Mouse (Mus musculus) kidney, postnatal 0 days (tissue): ENCODE data around the gene C9orf72. TPM values are rescaled to one million over a fixed set of nuclear protein-coding genes. Genes with fewer than 3 reads are reported as not detected.
"Not testable (repeated sequence)": the region's sequence is repeated elsewhere in the genome, so short reads cannot be mapped to it uniquely, and the experiment has no call there.

Experiments used
- ATAC-seq: fragments of 200-750 bp; cut with Nextera tagmentation; replicated peaks from 2 replicates; pipeline ENCODE4 v1.8.0; 2017; ENCODE audit warnings: low read depth, moderate number of reproducible peaks, moderate TSS enrichment, moderate library complexity; ENCODE audit not compliant: low FRiP score
- DNase-seq: peaks from one replicate; pipeline ENCODE4 v3.0.0-alpha.2; 2016; ENCODE audit warnings: low spot score
- H3K27ac ChIP-seq: fragments of 300-500 bp; sonication (generic); 2 replicates; pipeline ENCODE4 v1.5.1; 2014; ENCODE audit warnings: mild to moderate bottlenecking
- H3K27me3 ChIP-seq: fragments of 300-500 bp; sonication (generic); 2 replicates; pipeline ENCODE4 v1.6.1; 2014; ENCODE audit warnings: low read length, mixed read lengths; ENCODE audit not compliant: insufficient read depth
- H3K36me3 ChIP-seq: fragments of 300-500 bp; sonication (generic); 2 replicates; pipeline ENCODE4 v1.6.1; 2014; ENCODE audit warnings: low read length, mixed read lengths; ENCODE audit not compliant: insufficient read depth
- H3K4me1 ChIP-seq: fragments of 300-500 bp; sonication (generic); replicated peaks from 2 replicates; pipeline ENCODE4 v1.6.1; 2014; ENCODE audit warnings: antibody characterized with exemption, low read length, mixed read lengths; ENCODE audit not compliant: insufficient read depth
- H3K4me2 ChIP-seq: fragments of 300-500 bp; sonication (generic); 2 replicates; pipeline ENCODE4 v1.6.1; 2014; ENCODE audit warnings: mild to moderate bottlenecking, low read length, moderate library complexity, mixed read lengths
- H3K4me3 ChIP-seq: fragments of 300-500 bp; sonication (generic); replicated peaks from 2 replicates; pipeline ENCODE4 v1.5.1; 2014; ENCODE audit warnings: low read depth, low read length
- H3K9ac ChIP-seq: fragments of 300-500 bp; sonication (generic); 2 replicates; pipeline ENCODE4 v1.6.1; 2014; ENCODE audit warnings: low read depth, low read length
- H3K9me3 ChIP-seq: fragments of 300-500 bp; sonication (generic); replicated peaks from 2 replicates; pipeline ENCODE4 v1.6.1; 2016; ENCODE audit warnings: low read length, inconsistent platforms, mixed read lengths
- CTCF ChIP-seq: IDR thresholded peaks from 2 replicates; pipeline ENCODE4 v1.5.1; 2016; ENCODE audit warnings: antibody characterized with exemption, low read depth, mild to moderate bottlenecking, moderate library complexity
- WGBS: fragments of 180-500 bp; shearing (Covaris S2); extraction: QIAGEN DNeasy Blood & Tissue Kit; methylation state at CpG from one replicate; pipeline ENCODE4 v1.1.7; 2014; 5-methylcytosine and 5-hydroxymethylcytosine counted together
- polyA plus RNA-seq: library from polyadenylated mRNA; unstranded; fragments of >200 nt; fragmentation: Nextera tagmentation; extraction: Ambion mirVana; gene quantifications from 2 replicates; pipeline ENCODE4 v1.2.1, GENCODE M21; 2015

C9orf72 gene
- 9.5 and 10.1 TPM in 2 replicates for polyA plus RNA-seq

DNA sequence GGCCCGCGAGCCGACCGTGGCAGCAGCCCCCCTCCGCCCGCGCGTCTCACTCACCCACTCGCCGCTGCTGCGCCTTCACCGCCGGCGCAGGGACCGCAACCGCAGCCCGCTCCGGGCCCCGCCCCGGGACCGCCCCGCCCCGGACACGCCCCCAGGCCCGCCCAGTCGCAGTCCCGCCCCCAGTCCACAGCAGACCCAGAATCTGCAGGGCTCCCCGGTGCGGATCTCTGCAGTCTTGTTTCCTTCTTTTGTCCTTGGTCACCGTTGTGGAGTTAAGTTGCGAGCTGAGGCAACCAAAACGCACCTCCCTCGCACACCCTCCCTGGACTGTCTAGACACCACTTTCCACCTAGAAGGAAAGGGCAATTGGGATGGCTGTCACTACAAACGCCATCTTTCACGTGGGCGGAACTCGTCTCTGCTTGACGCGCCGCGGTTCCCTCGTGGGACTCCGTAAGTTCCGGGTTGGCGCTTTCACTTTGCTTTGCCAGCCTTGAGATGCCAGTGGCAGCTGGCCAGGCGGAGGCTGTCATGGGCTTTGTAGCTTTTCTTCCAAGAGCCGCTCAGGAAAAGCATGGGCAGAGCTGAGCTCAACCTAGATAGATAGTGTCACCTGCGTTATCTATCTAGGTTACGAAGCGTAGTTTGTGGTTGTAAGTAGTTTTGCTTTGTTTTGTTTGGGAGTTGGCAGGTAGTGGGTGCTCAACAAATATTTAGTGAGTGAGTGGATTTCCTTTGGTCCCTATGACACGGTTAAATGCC, at the start of gene C9orf72:
TSS of gene C9orf72 (minus strand) at position 442 of the 762 bp plus-strand sequence.
- peak; percentile 97 for DNase-seq
- no peak for TF ChIP-seq CTCF
- H3K27me3 ChIP-seq: no peaks in the 10 kb centered on the region

DNA sequence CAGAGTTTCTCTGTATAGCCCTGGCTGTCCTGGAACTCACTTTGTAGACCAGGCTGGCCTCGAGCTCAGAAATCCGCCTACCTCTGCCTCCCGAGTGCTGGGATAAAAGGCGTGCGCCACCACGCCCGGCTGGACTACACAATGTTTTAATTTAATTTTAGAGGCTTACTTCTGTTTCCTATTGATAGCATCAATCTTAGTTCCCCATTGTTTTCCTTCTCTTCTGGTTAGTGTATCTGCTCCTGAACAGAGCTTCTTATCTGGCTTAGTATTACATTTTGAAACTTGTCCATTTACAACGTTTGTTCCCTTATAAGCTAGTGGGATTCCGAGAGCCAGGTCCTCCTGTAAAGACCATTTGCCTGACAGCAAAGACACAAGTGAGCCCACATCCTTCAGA, 33.0 kb upstream of the C9orf72 start:
- Histone ChIP-seq H3K36me3 (no peaks in the 10 kb centered on the region), H3K27ac (no peak overlapping the region), H3K27me3 (no peaks in the 10 kb centered on the region), H3K9me3 (no peaks in the 10 kb centered on the region), H3K9ac (no peak overlapping the region), H3K4me1 (no peaks in the 10 kb centered on the region), H3K4me3 (no peak overlapping the region), H3K4me2 (no peak overlapping the region)
- TF ChIP-seq CTCF: no peak
- DNase-seq: no peak
- WGBS: 75% methylated on average over 9 of the region's 9 CpGs
- no peak for ATAC-seq

More for the DNA sequence above, at the start of gene C9orf72:
- WGBS: under 1% methylated on average over 45 of the region's 51 CpGs
- H3K4me2 ChIP-seq: peak within 1 kb of the TSS; percentile 94
- ATAC-seq: peak; percentile 98
- no peaks in the 10 kb centered on the region for H3K36me3 ChIP-seq
- no peaks in the 10 kb centered on the region for H3K4me1 ChIP-seq
- H3K9ac ChIP-seq: peak within 1 kb of the TSS; percentile 88
- peak within 1 kb of the TSS; percentile 70 for H3K27ac ChIP-seq
- H3K9me3 ChIP-seq: no peaks in the 10 kb centered on the region
- H3K4me3 ChIP-seq: peak within 1 kb of the TSS; percentile 88

DNA sequence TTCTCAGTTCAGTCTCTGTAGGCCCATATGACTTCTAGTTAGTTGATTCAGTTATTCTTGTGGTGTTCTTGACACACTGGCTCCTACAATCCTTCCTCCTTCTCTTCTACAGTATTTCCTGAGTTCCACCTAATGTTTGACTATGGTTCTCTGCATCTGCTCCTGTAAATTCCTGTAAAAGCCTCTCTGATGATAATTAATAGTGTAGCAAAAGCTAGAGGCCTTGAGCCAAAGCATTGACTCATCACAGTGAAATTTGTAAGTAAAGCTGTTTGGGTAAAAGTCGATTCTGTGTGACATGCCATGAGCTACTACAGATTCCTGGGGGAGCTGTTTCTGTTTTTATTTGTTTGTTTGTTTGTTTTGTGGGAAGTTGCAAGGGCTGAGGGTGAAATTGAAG, 18.0 kb upstream of the C9orf72 start:
- H3K9me3 ChIP-seq: no peaks in the 10 kb centered on the region
- H3K4me2 ChIP-seq: no peak overlapping the region
- ATAC-seq (no peak), DNase-seq (no peak)
- no peak overlapping the region for H3K27ac ChIP-seq
- H3K27me3 ChIP-seq: no peaks in the 10 kb centered on the region
- H3K4me3 ChIP-seq: no peak overlapping the region
- 60% methylated on average over 1 of the region's 1 CpGs for WGBS
- no peak for TF ChIP-seq CTCF
- H3K9ac ChIP-seq: no peak overlapping the region
- no peaks in the 10 kb centered on the region for H3K4me1 ChIP-seq
- H3K36me3 ChIP-seq: no peaks in the 10 kb centered on the region

DNA sequence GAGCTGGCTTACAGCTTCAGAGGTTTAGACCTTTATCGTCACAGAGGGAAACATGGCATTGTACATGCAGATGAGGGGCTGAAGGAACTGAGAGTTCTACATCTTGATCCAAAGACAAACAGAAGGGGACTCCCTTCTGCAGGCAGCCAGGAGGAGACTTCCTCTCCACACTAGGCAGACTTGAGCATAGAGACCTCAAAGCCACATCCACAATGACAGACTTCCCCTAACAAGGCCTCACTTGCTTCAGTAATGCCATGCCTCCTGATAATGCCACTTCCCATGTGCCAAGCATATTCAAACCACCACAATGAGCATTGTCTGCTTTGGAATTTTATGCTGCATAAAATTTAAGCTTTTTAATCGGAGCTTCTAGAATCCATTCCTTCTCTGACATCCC, 15.8 kb upstream of the C9orf72 start:
- ATAC-seq (no peak), DNase-seq (no peak)
- Histone ChIP-seq H3K27ac (no peak overlapping the region), H3K4me2 (no peak overlapping the region), H3K4me1 (no peaks in the 10 kb centered on the region), H3K9ac (no peak overlapping the region), H3K4me3 (no peak overlapping the region), H3K9me3 (no peaks in the 10 kb centered on the region), H3K36me3 (no peaks in the 10 kb centered on the region), H3K27me3 (no peaks in the 10 kb centered on the region)
- no peak for TF ChIP-seq CTCF
- WGBS: 64% methylated on average over 2 of the region's 2 CpGs

DNA sequence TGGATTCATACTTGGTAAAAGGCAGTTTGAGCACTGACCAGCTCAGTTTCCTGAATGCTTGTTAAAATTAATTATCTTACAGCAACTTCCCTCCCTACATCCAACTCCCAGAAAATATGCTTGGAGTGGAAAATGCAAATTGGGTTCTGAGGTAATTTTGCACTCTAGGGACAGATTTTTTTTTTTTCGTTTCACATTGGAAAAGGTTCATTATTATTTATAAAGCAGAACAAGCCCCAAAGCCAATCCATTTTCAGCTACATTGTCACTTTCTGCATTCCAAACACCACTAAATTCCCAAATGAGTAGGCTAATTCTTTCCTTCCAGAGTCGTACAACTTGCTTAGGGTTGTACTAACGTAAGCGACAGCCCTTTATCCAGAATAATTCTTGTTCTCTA, 12.7 kb upstream of the C9orf72 start:
- Histone ChIP-seq H3K9me3 (no peaks in the 10 kb centered on the region), H3K4me1 (no peaks in the 10 kb centered on the region), H3K27me3 (no peaks in the 10 kb centered on the region), H3K9ac (no peak overlapping the region), H3K27ac (no peak overlapping the region), H3K36me3 (no peaks in the 10 kb centered on the region), H3K4me3 (no peak overlapping the region), H3K4me2 (no peak overlapping the region)
- TF ChIP-seq CTCF: no peak
- DNase-seq: no peak
- 75% methylated on average over 4 of the region's 4 CpGs for WGBS
- ATAC-seq: no peak

DNA sequence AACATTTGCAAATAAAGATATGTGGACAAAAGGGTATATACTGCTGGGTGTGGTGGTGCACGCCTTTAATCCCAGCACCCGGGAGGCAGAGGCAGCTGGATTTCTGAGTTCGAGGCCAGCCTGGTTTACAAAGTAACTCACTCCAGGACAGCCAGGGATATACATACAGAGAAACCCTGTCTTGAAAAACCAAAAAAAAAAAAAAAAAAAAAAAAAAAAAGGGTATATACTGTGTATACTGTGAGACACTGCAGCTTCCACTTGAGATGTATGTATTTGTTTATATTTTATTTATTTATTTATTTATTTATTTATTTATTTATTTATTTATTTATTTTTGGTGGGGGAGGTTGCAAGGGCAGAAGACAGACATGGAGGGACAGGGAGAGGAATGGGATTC, 12.3 kb upstream of the C9orf72 start:
- H3K27me3 ChIP-seq, H3K9ac ChIP-seq, H3K4me3 ChIP-seq, H3K9me3 ChIP-seq, H3K4me2 ChIP-seq, H3K27ac ChIP-seq, DNase-seq, H3K36me3 ChIP-seq, H3K4me1 ChIP-seq, ATAC-seq: not testable (repeated sequence)
- 88% methylated on average over 3 of the region's 3 CpGs for WGBS

DNA sequence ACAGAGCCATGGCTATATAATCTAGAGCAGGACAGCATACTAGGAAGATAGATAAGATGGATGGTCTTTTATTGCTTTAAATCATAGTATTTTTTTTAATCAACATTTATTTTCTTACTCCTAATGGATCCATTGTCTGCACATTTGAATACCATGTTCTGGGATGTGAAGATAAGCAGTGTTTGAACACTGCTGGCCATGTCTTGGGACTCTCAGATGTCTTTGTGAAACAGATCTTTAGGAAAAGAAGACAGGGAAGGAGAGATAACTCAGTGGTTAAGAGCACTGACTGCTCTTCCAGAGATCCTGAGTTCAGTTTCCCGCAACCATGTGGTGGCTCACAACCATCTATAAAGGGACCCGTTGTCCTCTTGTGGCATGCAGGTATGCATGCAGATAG, 10.3 kb upstream of the C9orf72 start:
- no peak for ATAC-seq

More for the DNA sequence above, 10.3 kb upstream of the C9orf72 start:
- no peaks in the 10 kb centered on the region for H3K27me3 ChIP-seq
- no peaks in the 10 kb centered on the region for H3K9me3 ChIP-seq
- no peak overlapping the region for H3K4me2 ChIP-seq
- no peak for DNase-seq
- no peak overlapping the region for H3K9ac ChIP-seq
- TF ChIP-seq CTCF: no peak
- no peaks in the 10 kb centered on the region for H3K4me1 ChIP-seq
- no peak overlapping the region for H3K4me3 ChIP-seq
- no peak overlapping the region for H3K27ac ChIP-seq
- H3K36me3 ChIP-seq: no peaks in the 10 kb centered on the region
- WGBS: 93% methylated on average over 2 of the region's 2 CpGs
